14 mouse cellular contexts compared by ENCODE assay signal in genomic region chr6:119236241-119236640, GRCm38 (mm10). TPM values are rescaled to one million over a fixed set of nuclear protein-coding genes. Genes with fewer than 3 reads are reported as not detected.
A peak's percentile ranks its signal among the peaks of the same experiment; 100 is the strongest.
DNase-seq lines count a peak whose midpoint lies in the region; ATAC-seq lines count a peak whose summit lies in the region.
"Had no signal": no experiment of that assay in that cellular context is flagged by ENCODE, and none has a peak within 500 bp of the region (broad histone marks: within the 10 kb centered on the region; RNA-seq: fewer than 3 reads in every experiment).

Cacna2d4 (plus strand) TSS chr6:119236526.

- H3K36me3 ChIP-seq in hindbrain, embryonic 10.5 days, result no peaks in the 10 kb centered on the region
- no peaks in the 10 kb centered on the region for H3K36me3 ChIP-seq in hindbrain, embryonic 12.5 days
- H3K36me3 ChIP-seq in forebrain, embryonic 15.5 days, result no peaks in the 10 kb centered on the region
- no peaks in the 10 kb centered on the region for H3K36me3 ChIP-seq in hindbrain, embryonic 15.5 days
- no peaks in the 10 kb centered on the region for H3K36me3 ChIP-seq in neural tube, embryonic 15.5 days
- H3K36me3 ChIP-seq: limb, embryonic 13.5 days had no signal

- no peak within 1 kb of the TSS for H3K9ac ChIP-seq in hindbrain, embryonic 12.5 days
- H3K9ac ChIP-seq in forebrain, embryonic 15.5 days (replicated peaks), result no peak within 1 kb of the TSS
- H3K9ac ChIP-seq in hindbrain, embryonic 15.5 days, result no peak within 1 kb of the TSS
- no peak within 1 kb of the TSS for H3K9ac ChIP-seq in neural tube, embryonic 15.5 days (replicated peaks)
- H3K9ac ChIP-seq: limb, embryonic 13.5 days had no signal

- H3K4me2 ChIP-seq in hindbrain, embryonic 12.5 days (replicated peaks), result no peak within 1 kb of the TSS
- H3K4me2 ChIP-seq in forebrain, embryonic 15.5 days (replicated peaks), result no peak within 1 kb of the TSS
- H3K4me2 ChIP-seq in hindbrain, embryonic 15.5 days, result no peak within 1 kb of the TSS
- no peak within 1 kb of the TSS for H3K4me2 ChIP-seq in neural tube, embryonic 15.5 days
- H3K4me2 ChIP-seq: limb, embryonic 13.5 days had no signal

- 0 out of 2 replicates have a peak within 1 kb of the TSS, but pooled peaks have one; percentile 23 for H3K27ac ChIP-seq in hindbrain, embryonic 10.5 days
- H3K27ac ChIP-seq in hindbrain, embryonic 12.5 days, result no peak within 1 kb of the TSS
- peak within 1 kb of the TSS; percentile 67 for H3K27ac ChIP-seq in forebrain, embryonic 15.5 days (replicated peaks)
- peak within 1 kb of the TSS; percentile 81 for H3K27ac ChIP-seq in hindbrain, embryonic 15.5 days (replicated peaks)
- peak within 1 kb of the TSS; percentile 76 for H3K27ac ChIP-seq in neural tube, embryonic 15.5 days (replicated peaks)
- H3K27ac ChIP-seq: limb, embryonic 13.5 days had no signal

- peaks cover 35% of the 10 kb centered on the region for H3K4me1 ChIP-seq in hindbrain, embryonic 10.5 days (replicated peaks)
- H3K4me1 ChIP-seq in hindbrain, embryonic 12.5 days, result peaks cover 8% of the 10 kb centered on the region
- H3K4me1 ChIP-seq in forebrain, embryonic 15.5 days, result peaks cover 17% of the 10 kb centered on the region
- H3K4me1 ChIP-seq in hindbrain, embryonic 15.5 days (replicated peaks), result peaks cover 28% of the 10 kb centered on the region
- peaks cover 23% of the 10 kb centered on the region for H3K4me1 ChIP-seq in neural tube, embryonic 15.5 days

- ATAC-seq in hindbrain, embryonic 12.5 days (ENCODE audit: low FRiP score), result no peak
- ATAC-seq in forebrain, embryonic 15.5 days (replicated peaks), result no peak
- ATAC-seq in hindbrain, embryonic 15.5 days (ENCODE audit: low FRiP score, low read depth), result no peak
- no peak for ATAC-seq in neural tube, embryonic 15.5 days (ENCODE audit: low FRiP score)

- H3K9me3 ChIP-seq in hindbrain, embryonic 10.5 days, result no peaks in the 10 kb centered on the region
- no peaks in the 10 kb centered on the region for H3K9me3 ChIP-seq in hindbrain, embryonic 12.5 days (replicated peaks)
- H3K9me3 ChIP-seq in forebrain, embryonic 15.5 days, result no peaks in the 10 kb centered on the region
- no peaks in the 10 kb centered on the region for H3K9me3 ChIP-seq in hindbrain, embryonic 15.5 days
- H3K9me3 ChIP-seq in neural tube, embryonic 15.5 days (replicated peaks), result no peaks in the 10 kb centered on the region
- H3K9me3 ChIP-seq: limb, embryonic 13.5 days had no signal

- no peaks in the 10 kb centered on the region for H3K27me3 ChIP-seq in hindbrain, embryonic 10.5 days (ENCODE audit: insufficient read depth, poor library complexity, severe bottlenecking)
- no peaks in the 10 kb centered on the region for H3K27me3 ChIP-seq in hindbrain, embryonic 12.5 days
- H3K27me3 ChIP-seq in forebrain, embryonic 15.5 days, result no peaks in the 10 kb centered on the region
- H3K27me3 ChIP-seq in hindbrain, embryonic 15.5 days, result no peaks in the 10 kb centered on the region
- H3K27me3 ChIP-seq in neural tube, embryonic 15.5 days (replicated peaks), result no peaks in the 10 kb centered on the region
- H3K27me3 ChIP-seq: limb, embryonic 13.5 days had no signal

- no peak within 1 kb of the TSS for H3K4me3 ChIP-seq in hindbrain, embryonic 10.5 days
- H3K4me3 ChIP-seq in hindbrain, embryonic 12.5 days, result no peak within 1 kb of the TSS
- no peak within 1 kb of the TSS for H3K4me3 ChIP-seq in forebrain, embryonic 15.5 days
- H3K4me3 ChIP-seq in hindbrain, embryonic 15.5 days, result no peak within 1 kb of the TSS
- no peak within 1 kb of the TSS for H3K4me3 ChIP-seq in neural tube, embryonic 15.5 days (replicated peaks)
- H3K4me3 ChIP-seq: limb, embryonic 13.5 days had no signal

- no peak for DNase-seq in hindbrain, embryonic 10.5 days (ENCODE audit: low spot score)
- no peak for DNase-seq in cerebellum, adult 18-20 months
- no peak for DNase-seq in kidney, adult 9 months
- DNase-seq: adrenal gland, adult 2 months; cerebellum, adult 11 months; gastrocnemius, postnatal 14 days; kidney, adult 8-10 months; right cerebral cortex, postnatal 14 days had no signal

- 48% methylated on average over 1 of the region's 1 CpGs for WGBS in hindbrain, embryonic 10.5 days
- WGBS in hindbrain, embryonic 12.5 days, result 55% methylated on average over 1 of the region's 1 CpGs
- 45% methylated on average over 1 of the region's 1 CpGs for WGBS in forebrain, embryonic 15.5 days
- 67% methylated on average over 1 of the region's 1 CpGs for WGBS in hindbrain, embryonic 15.5 days
- WGBS in neural tube, embryonic 15.5 days, result 69% methylated on average over 1 of the region's 1 CpGs

RNA-seq across cellular contexts. Expression of gene Cacna2d4, which starts in this region (rescaled TPM):
- 0.02 and 0.09 TPM in 2 replicates for polyA plus RNA-seq in hindbrain, embryonic 10.5 days (2016; fragmentation: Nextera tagmentation; extraction: Ambion mirVana)
- 0.04 TPM in 1 of 2 replicates, not detected in the other for polyA plus RNA-seq in hindbrain, embryonic 12.5 days (2016; fragmentation: Nextera tagmentation; extraction: Ambion mirVana)
- 0.11 and 0.37 TPM in 2 replicates for polyA plus RNA-seq in forebrain, embryonic 15.5 days (2015; fragmentation: Nextera tagmentation; extraction: Ambion mirVana)
- polyA plus RNA-seq in hindbrain, embryonic 15.5 days (2015; fragmentation: Nextera tagmentation; extraction: Ambion mirVana), result 0.45 and 0.46 TPM in 2 replicates
- polyA plus RNA-seq in neural tube, embryonic 15.5 days (2015; fragmentation: Nextera tagmentation; extraction: Ambion mirVana), result 0.40 and 1.2 TPM in 2 replicates
- polyA plus RNA-seq: heart, embryonic 14.5 days; limb, embryonic 13.5 days had no signal
